Mouse (Mus musculus) brown adipose tissue, adult 24 weeks (tissue): ENCODE data around the gene Tmed10. TPM values are rescaled to one million over a fixed set of nuclear protein-coding genes. Genes with fewer than 3 reads are reported as not detected.

ENCODE experiments used
- H3K27ac ChIP-seq: fragments of 200-500 bp; replicated peaks from 2 replicates; pipeline ENCODE4 v1.5.1; 2012; ENCODE audit warnings: low read depth, mild to moderate bottlenecking, low read length
- H3K4me1 ChIP-seq: fragments of 200-500 bp; 2 replicates; pipeline ENCODE4 v1.6.1; 2012; ENCODE audit warnings: low read length, mixed read lengths; ENCODE audit not compliant: control insufficient read depth, insufficient read depth, insufficient read length
- H3K4me3 ChIP-seq: fragments of 200-500 bp; 2 replicates; pipeline ENCODE4 v1.5.1; 2012; ENCODE audit warnings: low read depth, mild to moderate bottlenecking, low read length, moderate library complexity; ENCODE audit not compliant: insufficient read depth
- polyA plus RNA-seq: library from polyadenylated mRNA; stranded (reverse); fragments of >200 nt; gene quantifications from 2 replicates; pipeline ENCODE4 v1.2.4, GENCODE M21; 2012; ENCODE audit not compliant: missing spikeins, insufficient read depth, insufficient read length

Gene Tmed10
- 96.7 and 126 TPM in 2 replicates for polyA plus RNA-seq

DNA sequence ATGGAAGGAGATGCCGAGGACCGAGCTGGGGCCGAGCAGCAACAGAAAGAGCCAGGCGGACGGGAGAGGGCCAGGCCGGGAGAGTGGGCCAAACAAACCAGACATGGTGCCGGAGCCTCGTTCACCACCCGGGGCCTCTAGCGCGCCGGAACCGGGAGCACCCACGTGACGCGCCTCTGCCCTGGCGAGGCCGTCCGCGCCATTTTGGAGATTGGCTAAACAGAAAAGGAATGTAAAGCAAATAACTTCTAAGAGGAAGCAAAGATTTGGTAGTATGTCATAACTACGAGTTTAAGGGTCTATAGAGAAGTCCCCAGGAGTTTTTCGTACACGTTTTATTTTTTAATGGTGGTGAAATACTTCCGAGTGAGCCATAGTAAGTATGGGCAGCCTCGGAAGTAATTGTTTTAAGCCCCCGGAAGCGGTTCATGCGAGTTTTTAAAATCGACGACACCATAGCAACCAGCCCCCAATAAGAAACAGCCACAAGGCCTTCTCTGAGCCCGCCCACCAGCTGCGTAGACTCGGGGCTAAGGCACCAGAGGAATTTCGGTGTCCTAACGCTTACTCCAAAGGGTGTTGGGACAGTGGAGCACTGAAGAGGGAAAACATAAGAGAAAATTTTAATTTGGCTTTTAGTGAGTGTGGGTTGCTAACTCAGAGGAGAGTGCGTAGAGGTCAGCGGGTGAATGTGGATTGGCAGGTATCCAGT is at the start of gene Tmed10:
Gene Tmed10 (minus strand): TSS at position 287 of the 712 bp plus-strand sequence.
- Histone ChIP-seq H3K4me3 (peak within 1 kb of the TSS; percentile 83), H3K4me1 (peaks cover 10% of the 10 kb centered on the region), H3K27ac (peak within 1 kb of the TSS; percentile 98)

DNA sequence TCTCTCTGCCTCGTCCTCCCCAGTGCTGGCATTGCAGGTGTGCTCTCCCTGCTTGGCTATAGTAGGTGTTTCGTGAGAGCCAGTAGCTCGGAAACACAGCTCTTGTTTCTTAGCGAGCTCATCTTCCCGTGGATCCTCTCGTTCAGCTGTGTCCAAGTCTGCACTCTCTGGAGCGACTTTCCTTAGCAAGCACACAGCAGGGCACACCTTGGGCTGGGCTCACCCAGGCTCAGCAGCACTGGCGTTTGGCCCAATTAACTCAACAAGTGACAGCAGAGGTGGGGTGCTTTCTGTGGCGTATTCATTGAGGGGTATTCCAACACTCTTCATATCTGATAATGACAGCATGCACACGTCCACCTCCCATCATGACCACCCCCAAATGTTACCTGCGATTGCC is 48.6 kb upstream of the Tmed10 start:
- Histone ChIP-seq H3K4me3 (no peak overlapping the region), H3K27ac (no peak overlapping the region), H3K4me1 (peaks cover 6% of the 10 kb centered on the region)

DNA sequence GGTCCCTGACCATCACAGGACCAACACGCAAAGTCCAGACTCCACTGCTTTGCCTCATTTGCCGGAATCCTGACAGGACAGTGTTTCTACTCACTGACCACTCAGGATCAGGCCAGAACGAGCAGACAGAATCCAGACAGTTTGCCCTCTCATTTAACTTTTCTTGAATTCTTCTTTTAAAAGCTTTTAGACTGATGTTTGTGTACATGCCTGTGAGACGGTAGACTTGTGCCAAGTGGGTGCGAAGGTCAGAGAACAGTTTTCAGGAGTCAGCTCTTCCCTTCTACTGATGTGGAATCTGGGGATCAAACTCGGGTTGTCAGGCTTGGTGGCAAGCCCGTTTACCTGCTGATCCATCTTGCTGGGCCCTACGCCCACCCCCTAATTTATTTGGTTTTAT is 47.9 kb upstream of the Tmed10 start:
- Histone ChIP-seq H3K27ac (no peak overlapping the region), H3K4me1 (peaks cover 4% of the 10 kb centered on the region), H3K4me3 (no peak overlapping the region)

DNA sequence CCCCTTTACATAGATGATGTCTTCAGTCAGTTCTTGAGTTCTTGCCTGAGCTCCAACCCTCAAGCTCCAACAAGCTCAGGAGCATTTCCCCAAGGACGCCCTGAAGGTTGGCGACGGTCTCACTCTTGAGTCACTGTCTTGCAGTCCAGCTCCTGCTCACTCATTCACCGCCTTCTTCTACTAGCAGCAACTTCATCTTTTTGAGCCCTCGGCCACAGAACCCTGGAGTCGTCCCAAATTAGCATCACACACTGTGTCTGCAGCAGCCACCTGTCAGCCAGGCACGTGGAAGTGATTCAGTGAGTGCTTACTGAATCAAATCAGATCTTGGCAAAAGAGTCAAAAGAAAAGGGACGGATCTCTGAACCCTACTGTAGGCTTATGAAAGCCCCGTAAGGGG is 46.3 kb upstream of the Tmed10 start:
- H3K27ac ChIP-seq = no peak overlapping the region
- H3K4me1 ChIP-seq = peaks cover 4% of the 10 kb centered on the region
- H3K4me3 ChIP-seq = no peak overlapping the region

DNA sequence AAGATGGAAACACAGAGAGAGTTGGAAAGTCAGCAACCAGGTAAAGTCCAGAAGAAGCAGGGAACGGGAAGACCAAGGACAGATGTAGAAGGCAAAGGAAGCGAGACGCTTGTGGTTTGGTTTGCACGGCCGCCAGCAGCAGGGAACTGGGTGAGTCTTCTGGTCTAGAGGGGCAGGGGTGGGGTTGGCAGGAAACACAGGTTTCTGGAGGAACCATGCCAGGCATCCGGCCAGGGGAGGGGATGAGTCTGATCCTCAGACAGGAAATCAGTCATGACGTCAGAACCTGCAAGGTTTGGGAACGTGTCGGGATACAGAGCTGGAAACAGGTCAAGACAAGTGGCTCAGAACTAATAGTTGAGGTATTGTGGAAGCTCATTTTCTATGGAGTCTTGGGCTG is 43.2 kb upstream of the Tmed10 start:
- H3K4me3 ChIP-seq = no peak overlapping the region
- no peaks in the 10 kb centered on the region for H3K4me1 ChIP-seq
- no peak overlapping the region for H3K27ac ChIP-seq

DNA sequence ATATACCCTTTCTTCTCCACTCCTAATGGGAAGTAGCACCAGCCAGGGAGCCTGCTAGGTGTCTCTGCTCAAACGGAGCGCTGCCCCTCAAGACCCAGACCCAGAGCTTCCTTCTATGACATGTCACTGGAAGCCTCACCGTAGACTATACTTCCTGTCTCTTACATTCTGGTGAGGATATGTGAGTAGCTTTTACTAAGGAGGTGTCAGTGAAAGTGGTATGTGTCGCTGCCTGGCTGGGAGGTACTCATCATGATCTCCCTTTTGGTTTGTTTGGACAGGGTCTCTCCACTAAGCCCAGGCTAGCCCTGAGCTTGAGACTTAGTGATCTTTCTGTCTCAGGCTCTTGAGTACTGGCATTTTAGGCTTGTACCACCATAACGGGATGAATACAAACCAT is 41.7 kb upstream of the Tmed10 start:
- Histone ChIP-seq H3K4me3 (no peak overlapping the region), H3K4me1 (no peaks in the 10 kb centered on the region), H3K27ac (no peak overlapping the region)

DNA sequence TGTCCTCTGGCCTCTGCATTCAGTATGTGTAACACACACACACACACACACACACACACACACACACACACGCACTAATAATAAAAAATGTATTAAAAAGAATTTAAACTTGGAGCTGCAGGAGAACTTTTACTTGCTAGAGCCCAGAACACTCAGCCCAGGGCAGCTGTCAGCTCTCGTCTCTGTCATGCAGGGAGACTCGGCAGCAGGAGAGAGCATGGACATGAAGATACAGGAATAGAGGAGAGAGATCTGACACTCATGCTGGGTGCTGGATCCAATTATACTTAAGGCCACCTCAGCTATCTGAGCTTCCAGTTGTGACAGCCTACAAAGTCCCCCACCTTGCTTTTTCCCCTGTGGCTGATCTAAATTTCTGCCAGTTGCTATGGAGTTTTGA is 41.2 kb upstream of the Tmed10 start:
- no peak overlapping the region for H3K4me3 ChIP-seq
- no peaks in the 10 kb centered on the region for H3K4me1 ChIP-seq
- no peak overlapping the region for H3K27ac ChIP-seq

DNA sequence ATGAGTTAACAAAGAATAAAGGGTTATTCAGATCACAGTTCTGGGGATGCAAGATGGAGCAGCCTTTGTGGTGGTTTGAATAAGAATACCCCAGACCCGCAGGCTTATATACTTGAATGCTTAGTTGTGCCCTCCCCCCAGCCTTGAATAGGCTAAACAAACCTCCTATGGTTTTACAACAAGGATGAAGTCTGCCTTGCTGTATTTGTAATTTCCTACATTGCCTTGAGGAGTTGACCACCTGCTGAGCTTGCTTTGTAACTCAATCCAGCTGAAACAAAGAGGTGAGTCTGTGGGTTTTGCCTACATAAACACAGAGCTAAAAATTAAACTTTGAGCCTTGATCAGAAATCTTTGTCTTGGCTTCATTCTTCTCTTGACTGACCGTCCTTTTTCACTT is 36.5 kb upstream of the Tmed10 start:
- Histone ChIP-seq H3K27ac (no peak overlapping the region), H3K4me3 (no peak overlapping the region), H3K4me1 (no peaks in the 10 kb centered on the region)

DNA sequence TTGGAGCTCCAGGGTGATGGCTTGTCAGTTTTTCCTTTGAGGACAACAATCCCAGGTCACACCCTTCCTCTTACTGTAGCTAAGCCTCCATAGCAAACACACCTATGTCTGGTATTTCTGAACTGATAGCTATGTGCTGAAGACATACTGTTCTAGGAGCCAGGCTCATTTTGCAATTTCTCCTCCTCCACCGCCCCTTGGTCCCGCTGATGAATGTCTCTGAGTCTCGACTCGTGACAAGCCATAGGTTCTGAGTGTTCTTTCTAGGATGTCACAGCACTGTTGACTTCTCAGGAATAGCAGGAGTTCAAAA is 23.3 kb upstream of the Tmed10 start:
- no peak overlapping the region for H3K27ac ChIP-seq
- H3K4me1 ChIP-seq = peaks cover 15% of the 10 kb centered on the region; the same call in 1 of the 2 replicates
- H3K4me3 ChIP-seq = no peak overlapping the region

DNA sequence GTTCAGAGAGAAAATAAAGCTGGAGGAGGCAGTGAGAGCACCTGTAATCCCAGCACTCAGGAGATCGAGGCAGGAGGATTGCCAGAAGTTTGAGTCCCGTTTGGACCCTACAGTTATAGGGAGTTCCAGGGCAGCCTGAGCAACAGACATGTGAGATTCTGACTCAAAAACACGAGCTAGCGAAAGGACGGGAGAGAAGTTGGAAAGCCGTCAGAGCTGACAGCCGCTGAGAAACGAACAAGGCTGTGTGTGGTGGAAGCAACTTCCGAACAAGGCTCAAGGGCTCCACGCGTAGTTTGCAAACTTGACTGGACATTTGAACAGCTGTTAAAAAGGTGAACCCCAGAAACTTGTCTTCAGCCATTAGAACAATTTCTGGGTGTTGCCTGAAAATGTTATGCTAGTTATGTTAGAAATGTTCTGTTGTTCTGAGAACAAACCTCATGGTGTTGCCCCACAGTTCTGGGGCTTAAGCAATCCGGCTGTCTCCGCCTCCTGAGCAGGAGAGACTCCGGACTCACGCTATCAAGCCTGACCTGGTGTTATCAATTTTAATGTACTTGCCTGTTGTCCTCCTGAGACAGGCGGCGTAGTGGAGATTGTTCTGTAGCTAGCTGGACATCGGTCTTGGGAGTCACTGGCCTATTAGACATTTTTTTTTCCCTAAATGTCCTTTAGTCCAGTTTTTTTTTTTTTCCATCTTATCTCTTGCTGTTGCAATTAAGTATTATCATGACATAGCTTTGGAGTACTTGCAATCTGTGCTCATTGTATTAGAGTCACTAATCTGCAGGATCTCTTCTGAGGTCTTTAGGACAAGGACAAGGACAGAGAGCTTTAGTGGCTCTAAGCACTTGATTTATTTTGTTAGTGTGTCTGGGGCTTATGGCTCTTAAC is 22.7 kb upstream of the Tmed10 start:
- H3K4me3 ChIP-seq = 0 out of 2 replicates have a peak overlapping the region, but pooled peaks have one; percentile 22

DNA sequence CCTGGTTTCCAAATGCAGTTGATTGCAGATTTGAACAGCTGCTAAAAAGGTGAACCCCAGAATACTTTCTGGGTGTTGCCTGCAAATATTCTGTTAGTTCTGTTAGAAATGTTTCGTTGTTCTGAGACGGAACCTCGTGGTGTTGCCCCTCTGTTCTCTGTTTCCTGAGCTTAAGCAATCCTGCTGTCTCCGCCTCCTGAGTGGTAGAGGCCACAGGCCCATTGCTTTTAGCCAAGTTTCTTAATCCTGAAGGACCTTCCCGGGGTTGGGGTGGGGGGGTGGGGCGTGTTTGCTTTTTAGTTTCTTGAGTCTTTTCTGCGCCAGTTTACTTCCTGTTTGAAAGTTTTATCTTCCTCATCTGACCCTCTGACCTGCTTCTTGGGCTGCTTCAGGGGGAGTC is 19.3 kb upstream of the Tmed10 start:
- H3K27ac ChIP-seq = peak overlapping the region; percentile 93
- peaks cover 15% of the 10 kb centered on the region; the same call in 1 of the 2 replicates for H3K4me1 ChIP-seq
- 0 out of 2 replicates have a peak overlapping the region, but pooled peaks have one; percentile 19 for H3K4me3 ChIP-seq

More for the DNA sequence above, 22.7 kb upstream of the Tmed10 start:
- H3K27ac ChIP-seq = peak overlapping the region; percentile 45
- H3K4me1 ChIP-seq = peaks cover 15% of the 10 kb centered on the region; the same call in 1 of the 2 replicates

DNA sequence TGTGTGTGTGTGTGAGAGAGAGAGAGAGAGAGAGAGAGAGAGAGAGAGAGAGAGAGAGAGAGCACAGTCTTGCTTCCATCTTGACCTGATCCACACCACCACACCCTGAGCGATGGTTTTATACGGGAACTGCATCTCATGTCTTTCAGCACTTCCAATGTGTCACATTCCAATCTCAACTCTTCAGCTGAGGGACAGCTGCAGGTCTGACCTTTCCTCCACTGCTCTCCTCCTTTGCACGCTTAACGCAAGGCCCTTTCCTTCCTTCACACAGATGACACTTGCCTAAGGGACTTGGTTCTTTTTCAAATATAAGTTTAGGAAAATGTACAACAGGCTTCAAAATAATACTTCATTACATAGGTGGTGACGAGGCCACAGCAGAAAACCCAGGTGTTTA is 18.9 kb upstream of the Tmed10 start:
- Histone ChIP-seq H3K4me3 (no peak overlapping the region), H3K4me1 (peaks cover 15% of the 10 kb centered on the region; the same call in 1 of the 2 replicates), H3K27ac (peak overlapping the region; percentile 48)

DNA sequence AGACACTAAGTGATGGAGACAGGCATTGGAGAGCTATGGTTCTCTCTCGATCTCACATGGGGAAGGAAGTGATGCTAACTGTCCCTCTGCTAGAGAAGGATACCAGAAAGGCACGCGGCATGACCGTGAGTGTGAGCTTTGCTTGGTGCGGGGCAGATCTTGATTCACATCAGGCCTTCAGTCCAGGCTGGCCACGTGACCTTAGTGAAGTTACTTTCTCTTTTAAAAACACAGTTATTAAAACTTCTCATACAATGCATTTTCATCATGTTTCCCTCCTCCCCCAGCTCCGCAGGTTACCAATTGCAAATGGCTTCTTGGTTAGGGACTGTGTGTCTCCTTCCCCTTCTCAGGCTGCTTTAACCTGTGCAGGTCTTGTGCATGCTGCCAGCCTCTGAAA is 16.5 kb upstream of the Tmed10 start:
- Histone ChIP-seq H3K4me1 (peaks cover 15% of the 10 kb centered on the region; the same call in 1 of the 2 replicates), H3K4me3 (no peak overlapping the region), H3K27ac (no peak overlapping the region)

DNA sequence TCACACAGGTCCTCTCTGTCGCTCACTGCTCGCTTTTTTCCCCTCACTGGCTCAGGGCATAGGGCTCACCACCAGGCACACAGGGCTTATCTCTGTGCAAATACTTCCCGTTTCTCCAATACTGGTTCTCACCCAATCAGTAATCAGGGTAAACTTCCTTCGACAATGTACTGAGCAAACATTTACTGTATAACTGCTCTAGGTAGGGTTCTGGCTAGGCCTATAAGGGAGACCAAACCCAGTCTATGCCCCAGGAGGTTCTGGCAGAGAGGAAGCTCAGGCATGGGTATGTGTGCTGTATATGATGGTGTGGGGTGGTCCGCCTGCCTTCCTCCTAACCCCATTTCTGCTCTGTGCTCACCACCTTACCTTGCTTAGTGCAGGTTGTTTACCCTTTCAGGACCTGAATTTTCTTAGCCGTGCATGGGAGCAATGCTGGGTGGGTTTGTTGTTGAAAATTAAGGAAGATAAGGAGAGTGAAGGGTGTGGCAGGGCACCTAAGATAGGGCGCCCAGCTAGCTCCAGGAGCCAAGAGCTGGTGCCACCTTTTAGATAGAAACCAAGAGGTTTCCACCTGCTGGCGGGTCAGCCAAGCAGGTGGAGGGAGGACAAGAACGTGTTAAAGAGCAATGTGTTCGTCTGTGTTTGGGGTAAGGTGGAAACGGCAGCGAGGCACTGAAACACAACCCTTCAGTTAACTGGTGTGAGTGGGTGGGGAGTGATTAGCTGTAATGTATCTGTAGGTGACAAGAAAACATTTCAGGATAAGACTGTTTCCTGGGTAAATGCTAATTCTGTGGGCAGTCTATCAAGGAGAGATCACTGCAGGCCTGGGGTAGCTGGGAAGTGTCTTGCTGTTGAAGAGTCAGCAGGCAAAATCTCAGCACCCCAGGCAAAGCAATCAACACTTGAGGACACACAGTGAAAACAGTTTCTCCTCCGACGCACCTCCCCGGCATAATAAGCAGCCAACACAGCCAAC is 14.8 kb upstream of the Tmed10 start:
- H3K4me1 ChIP-seq = peaks cover 25% of the 10 kb centered on the region
- H3K4me3 ChIP-seq = no peak overlapping the region
- no peak overlapping the region for H3K27ac ChIP-seq

DNA sequence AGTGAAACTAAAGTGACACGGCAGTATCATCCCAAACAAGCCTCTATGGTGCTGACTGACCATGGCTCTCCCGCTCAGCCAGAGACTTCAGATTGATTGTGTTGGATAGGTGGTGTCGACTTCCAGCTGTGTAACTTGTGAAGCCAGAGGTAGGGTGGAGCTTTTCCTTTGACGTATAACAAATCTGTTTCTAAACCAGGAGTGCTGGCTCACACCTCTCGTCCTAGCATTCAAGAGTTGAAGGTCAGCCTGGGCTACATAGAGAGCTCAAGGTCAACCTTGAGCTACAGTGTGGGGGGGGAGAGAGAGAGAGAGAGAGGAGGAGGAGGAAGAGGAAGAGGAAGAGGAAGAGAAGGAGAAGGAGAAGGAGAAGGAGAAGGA is 11.3 kb upstream of the Tmed10 start:
- Histone ChIP-seq H3K27ac (peak overlapping the region; percentile 70), H3K4me3 (no peak overlapping the region), H3K4me1 (peaks cover 16% of the 10 kb centered on the region)
